Mouse (Mus musculus) liver, postnatal 0 days (tissue): ENCODE data around the gene Rbms3.

Source experiments
- CTCF ChIP-seq: sonication (generic); IDR thresholded peaks from 2 replicates; pipeline ENCODE4 v1.5.1; 2016; ENCODE audit warnings: antibody characterized with exemption, low read depth
- EP300 ChIP-seq: IDR thresholded peaks from 2 replicates; pipeline ENCODE4 v1.6.1; 2016; ENCODE audit warnings: antibody characterized with exemption, low read depth, mild to moderate bottlenecking

DNA sequence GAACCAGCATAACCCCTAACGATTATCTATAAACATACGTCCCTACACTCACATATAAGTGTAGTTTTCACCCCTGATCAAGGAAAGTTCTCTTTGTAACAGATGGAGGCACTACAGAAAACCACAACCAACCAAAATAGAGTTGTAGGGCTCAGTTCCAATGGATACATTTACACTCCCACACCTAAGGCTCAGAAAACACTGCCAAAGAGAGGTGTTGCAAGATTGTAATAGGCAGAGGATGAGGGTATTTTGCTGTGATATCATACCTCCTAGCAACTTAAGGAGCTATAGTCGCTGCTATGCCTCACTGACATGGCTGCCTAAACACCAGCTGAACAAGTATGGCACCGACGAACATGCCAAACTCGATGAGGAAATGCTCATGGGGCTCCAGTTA lies 44.4 kb downstream of the Rbms3 start:
- TF ChIP-seq CTCF (no peak), EP300 (no peak)
